Mouse (Mus musculus): ENCODE measurements around the gene Phlda2. TPM values are rescaled to one million over a fixed set of nuclear protein-coding genes. Genes with fewer than 3 reads are reported as not detected.

The Phlda2 gene
- polyA plus RNA-seq, 1 experiment from 2014 or later = 23.9 TPM

- DNase-seq (ENCODE audit: low spot score) (no peak), ATAC-seq (replicated peaks; ENCODE audit: low FRiP score, low read depth) (no peak; the same call in 1 of the 2 replicates)
- H3K4me2 ChIP-seq (ENCODE audit: low read length) = no peak overlapping the region
- no peaks in the 10 kb centered on the region for H3K36me3 ChIP-seq (ENCODE audit: insufficient read depth, low read length)
- TF ChIP-seq CTCF (IDR thresholded peaks at IDR 0.05; ENCODE audit: low read depth) = no peak
- H3K9me3 ChIP-seq (replicated peaks; ENCODE audit: low read length) = no peaks in the 10 kb centered on the region
- peaks cover 12% of the 10 kb centered on the region for H3K27me3 ChIP-seq (ENCODE audit: insufficient read depth, low read length)
- no peak overlapping the region for H3K27ac ChIP-seq
- H3K4me3 ChIP-seq (replicated peaks; ENCODE audit: low read depth, low read length) = no peak overlapping the region
- 93% methylated on average over 4 of the region's 4 CpGs for WGBS
- H3K4me1 ChIP-seq (replicated peaks; ENCODE audit: insufficient read depth, low read length) = 0 out of 2 replicates have a peak, but pooled peaks cover 7% of the 10 kb centered on the region
- H3K9ac ChIP-seq (ENCODE audit: low read depth, low read length) = no peak overlapping the region
Observed at GRCm38 (mm10) chr7:143498584-143498983, 4.4 kb downstream of the Phlda2 start.

GRCm38 (mm10) chr7:143495104-143495961, 7.6 kb downstream of the Phlda2 start:
- WGBS = 80% methylated on average over 8 of the region's 8 CpGs
- Histone ChIP-seq H3K27me3 (ENCODE audit: insufficient read depth, low read length) (no peaks in the 10 kb centered on the region), H3K9ac (ENCODE audit: low read depth, low read length) (no peak overlapping the region), H3K4me3 (replicated peaks; ENCODE audit: low read depth, low read length) (no peak overlapping the region), H3K4me1 (replicated peaks; ENCODE audit: insufficient read depth, low read length) (no peaks in the 10 kb centered on the region), H3K9me3 (replicated peaks; ENCODE audit: low read length) (no peaks in the 10 kb centered on the region), H3K36me3 (ENCODE audit: insufficient read depth, low read length) (no peaks in the 10 kb centered on the region), H3K4me2 (ENCODE audit: low read length) (no peak overlapping the region), H3K27ac (no peak overlapping the region)
- ATAC-seq (replicated peaks; ENCODE audit: low FRiP score, low read depth) = no peak
- no peak for DNase-seq (ENCODE audit: low spot score)
- TF ChIP-seq CTCF (IDR thresholded peaks at IDR 0.05; ENCODE audit: low read depth) = no peak

- Histone ChIP-seq H3K4me2 (ENCODE audit: low read length) (no peak overlapping the region), H3K27me3 (ENCODE audit: insufficient read depth, low read length) (no peaks in the 10 kb centered on the region), H3K9ac (ENCODE audit: low read depth, low read length) (no peak overlapping the region), H3K4me1 (replicated peaks; ENCODE audit: insufficient read depth, low read length) (no peaks in the 10 kb centered on the region), H3K36me3 (ENCODE audit: insufficient read depth, low read length) (no peaks in the 10 kb centered on the region), H3K9me3 (replicated peaks; ENCODE audit: low read length) (no peaks in the 10 kb centered on the region), H3K4me3 (replicated peaks; ENCODE audit: low read depth, low read length) (no peak overlapping the region), H3K27ac (no peak overlapping the region)
- TF ChIP-seq CTCF (IDR thresholded peaks at IDR 0.05; ENCODE audit: low read depth) = no peak
- 71% methylated on average over 6 of the region's 6 CpGs for WGBS
- DNase-seq (ENCODE audit: low spot score) (no peak), ATAC-seq (replicated peaks; ENCODE audit: low FRiP score, low read depth) (no peak)
Observed at GRCm38 (mm10) chr7:143493616-143494126, 9.3 kb downstream of the Phlda2 start.

DNA sequence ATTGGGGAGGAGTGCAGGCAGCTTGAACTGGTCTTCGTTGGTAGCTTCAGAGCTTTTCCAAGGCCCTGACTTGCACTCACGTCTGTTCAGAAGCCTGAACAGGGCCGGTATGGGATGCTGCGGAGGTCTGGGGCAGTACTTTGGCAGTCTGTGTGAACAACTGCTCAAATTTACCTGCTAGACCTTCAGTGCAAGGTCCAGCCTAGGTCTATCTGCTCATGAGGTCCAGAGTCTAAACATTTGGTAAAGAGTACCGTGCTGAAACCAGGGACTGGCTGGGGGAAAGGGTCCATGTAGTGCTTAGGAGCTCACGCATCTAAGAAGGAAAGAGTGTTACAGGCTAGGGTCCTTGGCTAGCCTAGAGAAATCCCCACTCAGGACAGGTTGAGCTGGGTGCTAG, 13.2 kb downstream of the Phlda2 start:
- WGBS = 83% methylated on average over 6 of the region's 6 CpGs
- H3K36me3 ChIP-seq (ENCODE audit: insufficient read depth, low read length) = no peaks in the 10 kb centered on the region
- ATAC-seq (replicated peaks; ENCODE audit: low FRiP score, low read depth) (no peak), DNase-seq (ENCODE audit: low spot score) (no peak)
- no peak overlapping the region for H3K27ac ChIP-seq
- H3K4me2 ChIP-seq (ENCODE audit: low read length) = no peak overlapping the region
- no peak for TF ChIP-seq CTCF (IDR thresholded peaks at IDR 0.05; ENCODE audit: low read depth)
- H3K27me3 ChIP-seq (ENCODE audit: insufficient read depth, low read length) = no peaks in the 10 kb centered on the region
- no peak overlapping the region for H3K4me3 ChIP-seq (replicated peaks; ENCODE audit: low read depth, low read length)
- no peaks in the 10 kb centered on the region for H3K4me1 ChIP-seq (replicated peaks; ENCODE audit: insufficient read depth, low read length)
- no peaks in the 10 kb centered on the region for H3K9me3 ChIP-seq (replicated peaks; ENCODE audit: low read length)
- H3K9ac ChIP-seq (ENCODE audit: low read depth, low read length) = no peak overlapping the region

GRCm38 (mm10) chr7:143482541-143482940, 20.4 kb downstream of the Phlda2 start:
- Histone ChIP-seq H3K4me2 (ENCODE audit: low read length) (no peak overlapping the region), H3K9ac (ENCODE audit: low read depth, low read length) (no peak overlapping the region), H3K4me1 (replicated peaks; ENCODE audit: insufficient read depth, low read length) (no peaks in the 10 kb centered on the region), H3K36me3 (ENCODE audit: insufficient read depth, low read length) (no peaks in the 10 kb centered on the region), H3K27ac (no peak overlapping the region), H3K27me3 (ENCODE audit: insufficient read depth, low read length) (no peaks in the 10 kb centered on the region), H3K9me3 (replicated peaks; ENCODE audit: low read length) (no peaks in the 10 kb centered on the region), H3K4me3 (replicated peaks; ENCODE audit: low read depth, low read length) (no peak overlapping the region)
- no peak for TF ChIP-seq CTCF (IDR thresholded peaks at IDR 0.05; ENCODE audit: low read depth)
- DNase-seq (ENCODE audit: low spot score) (no peak), ATAC-seq (replicated peaks; ENCODE audit: low FRiP score, low read depth) (peak; percentile 37; the same call in 1 of the 2 replicates)
- 11% methylated on average over 6 of the region's 6 CpGs for WGBS

DNA sequence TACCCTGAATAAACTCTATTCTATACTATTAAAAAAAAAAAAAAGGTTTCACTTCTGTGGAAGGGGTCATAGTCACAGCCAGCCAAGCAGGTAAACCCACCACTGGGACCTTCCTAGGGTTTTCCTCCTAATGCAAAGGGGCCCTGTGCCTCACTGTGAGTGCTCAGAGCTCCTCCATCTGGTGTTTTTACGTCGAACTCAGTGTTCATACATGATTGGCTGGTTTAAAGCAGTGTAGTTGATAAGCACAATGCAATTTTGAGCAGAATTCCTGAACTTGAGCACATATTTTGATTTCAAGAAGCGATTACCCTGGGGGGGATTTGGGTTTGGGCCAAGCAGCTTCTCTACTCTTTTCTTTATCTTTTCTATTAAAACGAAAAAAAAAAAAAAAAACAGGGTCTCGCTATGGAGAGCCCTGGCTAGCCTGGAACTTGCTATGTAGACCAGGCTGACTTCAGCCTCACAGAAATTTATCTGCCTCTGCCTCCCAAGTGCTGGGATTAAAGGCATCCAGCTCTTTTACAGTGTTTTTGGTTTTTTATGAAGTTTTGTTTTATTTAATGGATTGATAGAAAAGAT, 21.1 kb downstream of the Phlda2 start:
- no peak for TF ChIP-seq CTCF (IDR thresholded peaks at IDR 0.05; ENCODE audit: low read depth)
- Histone ChIP-seq H3K4me1 (replicated peaks; ENCODE audit: insufficient read depth, low read length) (no peaks in the 10 kb centered on the region), H3K9ac (ENCODE audit: low read depth, low read length) (no peak overlapping the region), H3K27ac (no peak overlapping the region), H3K9me3 (replicated peaks; ENCODE audit: low read length) (no peaks in the 10 kb centered on the region), H3K4me3 (replicated peaks; ENCODE audit: low read depth, low read length) (no peak overlapping the region), H3K36me3 (ENCODE audit: insufficient read depth, low read length) (no peaks in the 10 kb centered on the region), H3K27me3 (ENCODE audit: insufficient read depth, low read length) (no peaks in the 10 kb centered on the region), H3K4me2 (ENCODE audit: low read length) (no peak overlapping the region)
- DNase-seq (ENCODE audit: low spot score) = no peak
- WGBS = 51% methylated on average over 5 of the region's 5 CpGs
- no peak for ATAC-seq (replicated peaks; ENCODE audit: low FRiP score, low read depth)
